Mouse (Mus musculus) lung, adult 2 months (tissue): ENCODE measurements around the gene Arhgef26.

Source experiments
- CTCF ChIP-seq: fragments of 200-500 bp; IDR thresholded peaks from 2 replicates; pipeline ENCODE4 v1.5.1; 2011; ENCODE audit warnings: mild to moderate bottlenecking, low read length, control low read depth; ENCODE audit not compliant: insufficient read depth
- POLR2A ChIP-seq: fragments of 200-500 bp; IDR thresholded peaks from 2 replicates; pipeline ENCODE4 v1.6.1; 2011; ENCODE audit warnings: low read depth, mild to moderate bottlenecking, control low read depth, low read length, borderline replicate concordance; ENCODE audit errors: extremely low read depth

DNA sequence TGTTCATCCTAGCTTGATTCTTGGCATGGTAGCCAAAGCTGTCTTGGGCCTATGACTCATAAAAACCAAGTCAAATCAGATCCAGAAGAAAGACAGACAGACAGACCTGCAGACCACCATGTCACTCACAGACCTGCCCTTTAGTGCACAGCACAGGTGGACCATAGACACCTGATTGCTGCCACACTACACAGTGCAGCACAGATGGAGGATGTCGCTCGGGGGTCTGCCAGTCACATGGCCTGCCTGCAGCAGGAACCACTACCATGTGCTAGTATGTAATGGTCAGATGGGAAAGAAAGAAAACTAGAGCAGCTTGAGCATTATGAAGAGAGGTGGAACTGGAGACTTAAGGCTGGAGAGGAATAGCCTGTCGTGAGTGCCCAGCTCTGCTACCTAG, 27.7 kb upstream of the Arhgef26 start:
- TF ChIP-seq POLR2A, result no peak
- no peak for TF ChIP-seq CTCF
